Mouse (Mus musculus) forebrain, embryonic 13.5 days (tissue): Measurements from ENCODE around the gene B3galnt2. TPM values are rescaled to one million over a fixed set of nuclear protein-coding genes. Genes with fewer than 3 reads are reported as not detected.
A peak's percentile ranks its signal among the peaks of the same experiment; 100 is the strongest.

Experiments
- ATAC-seq: fragments of 200-750 bp; cut with Nextera tagmentation; 2 replicates; pipeline ENCODE4 v1.8.0; 2017
- H3K27ac ChIP-seq: fragments of 300-500 bp; sonication (generic); 2 replicates; pipeline ENCODE4 v1.5.1; 2015; ENCODE audit warnings: inconsistent platforms, mild to moderate bottlenecking, moderate library complexity
- H3K27me3 ChIP-seq: fragments of 300-500 bp; sonication (generic); 2 replicates; pipeline ENCODE4 v1.6.1; 2015; ENCODE audit warnings: mild to moderate bottlenecking, inconsistent platforms
- H3K36me3 ChIP-seq: fragments of 300-500 bp; sonication (generic); 2 replicates; pipeline ENCODE4 v1.6.1; 2015; ENCODE audit warnings: mild to moderate bottlenecking, inconsistent platforms; ENCODE audit not compliant: poor library complexity, severe bottlenecking
- H3K4me1 ChIP-seq: fragments of 300-500 bp; sonication (generic); 2 replicates; pipeline ENCODE4 v1.6.1; 2015; ENCODE audit warnings: inconsistent platforms
- H3K4me2 ChIP-seq: fragments of 300-500 bp; sonication (generic); 2 replicates; pipeline ENCODE4 v1.6.1; 2015; ENCODE audit warnings: inconsistent platforms, mild to moderate bottlenecking, moderate library complexity
- H3K4me3 ChIP-seq: fragments of 300-500 bp; sonication (generic); 2 replicates; pipeline ENCODE4 v1.5.1; 2015; ENCODE audit warnings: mild to moderate bottlenecking, inconsistent platforms
- H3K9ac ChIP-seq: fragments of 300-500 bp; sonication (generic); 2 replicates; pipeline ENCODE4 v1.6.1; 2015; ENCODE audit warnings: mild to moderate bottlenecking, inconsistent platforms
- H3K9me3 ChIP-seq: fragments of 300-500 bp; sonication (generic); replicated peaks from 2 replicates; pipeline ENCODE4 v1.6.1; 2016; ENCODE audit warnings: inconsistent platforms
- WGBS: fragments of 180-500 bp; shearing (Covaris S2); methylation state at CpG from one replicate; pipeline ENCODE4 v1.1.7; 2015; 5-methylcytosine and 5-hydroxymethylcytosine counted together
- polyA plus RNA-seq: library from polyadenylated mRNA; unstranded; fragments of >200 nt; fragmentation: Nextera tagmentation; extraction: Ambion mirVana; gene quantifications from 2 replicates; pipeline ENCODE4 v1.2.1, GENCODE M21; 2015

Gene B3galnt2
- polyA plus RNA-seq, 1 experiment from 2014 or later: 25.3 TPM

- peak overlapping the region; percentile 81 for H3K9ac ChIP-seq
- H3K27me3 ChIP-seq: no peaks in the 10 kb centered on the region
- H3K36me3 ChIP-seq: no peaks in the 10 kb centered on the region
- peak overlapping the region; percentile 87 for H3K4me2 ChIP-seq
- peaks cover 16% of the 10 kb centered on the region for H3K4me1 ChIP-seq
- H3K9me3 ChIP-seq: no peaks in the 10 kb centered on the region
- peak; percentile 66 for ATAC-seq
- H3K27ac ChIP-seq: peak overlapping the region; percentile 87
- H3K4me3 ChIP-seq: peak overlapping the region; percentile 55
- WGBS: 5% methylated on average over 8 of the region's 8 CpGs
These were observed 84.6 kb downstream of the B3galnt2 start for GRCm38 (mm10) chr13:14038911-14039291.

GRCm38 (mm10) chr13:14039292-14039965 lies 85.2 kb downstream of the B3galnt2 start, which contains the start of gene Tbce:
Gene Tbce, minus strand, starts transcription at chr13:14039638.
- Histone ChIP-seq H3K36me3 (no peaks in the 10 kb centered on the region), H3K9me3 (no peaks in the 10 kb centered on the region), H3K4me1 (peaks cover 16% of the 10 kb centered on the region), H3K27me3 (no peaks in the 10 kb centered on the region), H3K4me2 (peak within 1 kb of the TSS; percentile 87), H3K27ac (peak within 1 kb of the TSS; percentile 87), H3K9ac (peak within 1 kb of the TSS; percentile 81), H3K4me3 (peak within 1 kb of the TSS; percentile 55)
- 1% methylated on average over 35 of the region's 35 CpGs for WGBS
- ATAC-seq: peak; percentile 97

DNA sequence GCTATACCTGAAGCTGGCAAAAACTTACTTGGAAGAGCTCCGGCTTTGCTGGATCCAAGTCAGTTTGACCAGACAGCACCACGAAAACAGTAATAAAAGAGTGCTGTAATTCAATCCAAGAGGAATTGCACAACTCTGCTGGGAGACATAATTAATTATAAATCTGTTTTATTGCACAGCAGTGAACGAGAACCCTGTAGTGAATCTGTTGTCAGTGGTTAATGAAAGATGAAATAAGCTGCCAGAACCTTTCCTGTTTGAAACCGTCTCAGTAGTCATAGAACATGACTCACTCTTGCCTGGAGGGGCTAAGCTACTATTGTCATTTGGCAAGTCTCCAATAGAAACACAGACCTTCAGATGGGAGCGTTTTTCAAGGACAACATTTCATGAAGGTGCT lies 85.9 kb downstream of the B3galnt2 start:
- Histone ChIP-seq H3K4me2 (peak overlapping the region; percentile 87), H3K9me3 (no peaks in the 10 kb centered on the region), H3K36me3 (no peaks in the 10 kb centered on the region), H3K27me3 (no peaks in the 10 kb centered on the region), H3K9ac (peak overlapping the region; percentile 81), H3K4me3 (peak overlapping the region; percentile 55), H3K27ac (peak overlapping the region; percentile 87; the same call in 1 of the 2 replicates), H3K4me1 (peaks cover 16% of the 10 kb centered on the region)
- WGBS: 46% methylated on average over 5 of the region's 5 CpGs
- ATAC-seq: no peak

- Histone ChIP-seq H3K4me3 (no peak overlapping the region), H3K4me2 (no peak overlapping the region), H3K9me3 (no peaks in the 10 kb centered on the region), H3K27me3 (no peaks in the 10 kb centered on the region), H3K36me3 (peaks cover 24% of the 10 kb centered on the region), H3K27ac (no peak overlapping the region), H3K4me1 (peaks cover 7% of the 10 kb centered on the region; the same call in 1 of the 2 replicates), H3K9ac (no peak overlapping the region)
- ATAC-seq: no peak
These were observed 89.6 kb downstream of the B3galnt2 start for GRCm38 (mm10) chr13:14043851-14044250.

- no peaks in the 10 kb centered on the region for H3K9me3 ChIP-seq
- H3K4me1 ChIP-seq: peaks cover 7% of the 10 kb centered on the region; the same call in 1 of the 2 replicates
- no peak overlapping the region for H3K4me2 ChIP-seq
- H3K27ac ChIP-seq: no peak overlapping the region
- H3K36me3 ChIP-seq: peaks cover 31% of the 10 kb centered on the region
- no peaks in the 10 kb centered on the region for H3K27me3 ChIP-seq
- no peak overlapping the region for H3K4me3 ChIP-seq
- 84% methylated on average over 2 of the region's 2 CpGs for WGBS
- ATAC-seq: no peak
- H3K9ac ChIP-seq: no peak overlapping the region
These were observed 90.3 kb downstream of the B3galnt2 start for GRCm38 (mm10) chr13:14044521-14044920.

Other genes with a start within 250 kb of the B3galnt2 start
- 7.4 and 8.8 TPM in 2 replicates for gene Gng4, start 170.4 kb upstream of the B3galnt2 start, polyA plus RNA-seq
- gene Tbce, start 85.2 kb downstream of the B3galnt2 start, polyA plus RNA-seq: 81.0 and 88.2 TPM in 2 replicates
- gene Arid4b, start 108.8 kb downstream of the B3galnt2 start, polyA plus RNA-seq: 108 and 111 TPM in 2 replicates
- 70.7 and 74.7 TPM in 2 replicates for gene Ggps1, start 109.0 kb downstream of the B3galnt2 start, polyA plus RNA-seq